Mouse (Mus musculus) heart, adult 9 months (tissue): ENCODE measurements at regions not wholly inside any gene's neighbourhood (a gene's known extent, or its start where the extent isn't known, plus 50 kb on each side); places are given as distances from the start of the nearest gene placed in this dataset.
"Not testable (repeated sequence)": the region's sequence is repeated elsewhere in the genome, so short reads cannot be mapped to it uniquely, and the experiment has no call there.

Experiments used
- DNase-seq, 2 experiments: peaks; one replicate each; pipeline ENCODE4 v3.0.0; 2022; ENCODE audit warnings: low spot score in 2 of 2

DNA sequence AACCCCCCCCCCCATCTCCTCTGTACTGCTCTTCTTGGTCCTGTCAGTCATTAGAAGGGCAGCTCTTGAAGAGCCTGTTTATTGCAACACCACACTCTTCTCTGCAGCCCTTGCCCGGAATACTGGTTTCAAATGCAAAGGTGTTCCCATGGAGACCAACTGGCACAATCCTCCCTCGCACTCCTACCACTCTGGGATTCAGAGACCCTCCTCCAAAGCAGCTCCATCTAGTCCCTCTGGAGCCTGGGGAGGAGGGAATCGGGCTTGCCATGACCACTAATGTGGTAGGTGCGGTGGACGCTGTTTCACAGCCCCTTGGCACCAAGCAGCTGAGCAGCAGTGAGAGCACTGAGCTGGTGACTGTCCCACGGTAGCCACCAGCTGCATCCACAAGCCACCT is 83.1 kb downstream of the Stk35 start:
- DNase-seq, result no peak

DNA sequence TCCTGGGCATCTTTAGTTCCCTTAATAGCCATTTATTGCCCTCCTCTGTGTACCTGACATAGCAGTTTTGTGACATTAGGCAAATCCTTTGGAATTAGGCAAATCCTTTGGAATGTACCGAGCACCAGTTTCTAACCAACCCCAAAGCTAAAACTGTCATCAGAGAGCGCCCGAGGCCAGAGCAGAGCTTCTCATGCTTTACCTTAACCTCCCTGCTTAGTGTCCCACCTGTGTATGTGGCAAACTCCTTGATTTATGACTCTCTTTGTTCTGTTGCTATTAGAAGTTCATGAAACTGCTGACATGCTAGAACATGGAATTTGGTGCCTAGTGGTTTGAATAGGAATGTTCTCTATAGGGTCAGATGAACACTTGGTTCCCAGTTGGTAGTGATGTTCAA is 84.0 kb downstream of the Stk35 start:
- DNase-seq, result no peak

DNA sequence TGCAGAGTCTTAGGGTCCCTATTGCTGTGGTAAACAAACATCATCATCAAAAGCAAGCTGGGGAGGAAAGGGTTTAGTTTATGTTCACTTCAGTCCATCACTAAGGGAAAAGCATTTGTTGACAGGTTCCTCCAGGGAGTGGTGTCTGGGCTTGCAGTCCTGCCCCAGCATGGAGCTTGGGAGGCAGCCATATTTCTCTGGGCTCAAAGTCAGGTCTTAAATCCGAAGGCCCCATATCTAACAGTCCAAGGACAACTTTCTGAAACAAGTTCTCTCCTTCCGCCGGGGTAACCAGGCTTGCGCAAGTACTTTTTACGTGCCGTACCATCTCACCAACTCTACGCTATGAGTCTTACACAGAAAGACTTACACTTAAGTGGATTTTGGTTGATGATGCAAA is 85.2 kb downstream of the Stk35 start:
- DNase-seq, result peak in 1 of 2 experiments; percentile 42

DNA sequence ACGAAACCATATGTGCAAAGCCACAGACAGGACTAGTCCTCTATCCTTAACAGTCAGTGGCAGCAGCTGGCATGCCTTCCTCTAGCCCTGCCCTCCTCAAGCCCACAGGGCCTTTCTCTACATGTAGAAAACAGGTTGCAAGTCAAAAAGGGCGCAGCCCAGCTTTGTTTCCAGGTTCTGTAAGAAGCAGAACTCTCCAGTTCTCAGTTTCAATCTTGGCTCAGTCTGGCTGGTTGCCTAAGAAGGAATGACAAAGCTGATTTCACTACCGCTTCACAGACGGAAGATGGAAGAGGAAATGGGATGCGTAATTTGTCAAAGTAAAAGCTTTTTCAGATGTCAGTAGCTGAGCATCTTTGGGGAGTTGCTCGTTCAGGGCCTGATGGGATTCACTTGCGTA is 92.9 kb downstream of the Stk35 start:
- DNase-seq, result peak; percentile 54 to 62

DNA sequence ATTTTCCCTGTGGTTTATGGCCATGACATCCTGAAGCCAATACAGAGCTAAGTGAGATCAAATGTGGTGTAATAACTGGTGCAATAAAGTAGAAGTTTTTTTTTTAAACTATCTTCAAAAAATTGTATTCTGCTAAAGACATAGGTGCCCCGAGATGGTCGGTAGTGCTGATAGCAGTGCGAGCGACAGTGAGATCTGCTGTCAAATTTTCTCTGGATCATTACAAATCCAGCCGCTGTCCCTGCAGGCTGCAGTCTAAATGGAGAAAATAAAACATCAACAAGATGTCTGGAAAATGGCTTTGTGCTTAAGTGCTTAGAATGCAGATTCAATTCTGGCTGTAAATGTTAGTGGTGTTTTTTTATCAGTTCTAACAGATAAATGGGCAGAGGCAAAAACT is 93.5 kb downstream of the Stk35 start:
- DNase-seq, result no peak

DNA sequence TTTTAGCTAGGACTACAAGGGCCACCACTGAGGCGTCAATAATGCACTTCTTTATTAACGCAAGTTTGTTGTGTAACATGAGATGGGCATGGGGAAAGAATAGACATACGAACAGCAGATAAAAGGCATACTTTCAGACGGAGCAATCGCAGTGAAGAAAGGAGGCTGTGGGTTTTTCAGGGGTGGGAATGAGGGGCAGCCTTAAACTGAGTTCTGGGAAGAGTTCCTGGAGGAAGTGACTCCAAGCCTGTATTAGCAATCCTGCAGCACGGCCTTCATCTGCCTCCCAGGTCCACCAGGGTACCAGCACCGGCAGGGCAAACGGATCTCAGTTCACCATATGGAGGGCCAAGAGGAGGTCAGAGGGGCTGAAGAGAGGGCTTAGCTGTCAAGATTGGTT is 94.6 kb downstream of the Stk35 start:
- no peak for DNase-seq

DNA sequence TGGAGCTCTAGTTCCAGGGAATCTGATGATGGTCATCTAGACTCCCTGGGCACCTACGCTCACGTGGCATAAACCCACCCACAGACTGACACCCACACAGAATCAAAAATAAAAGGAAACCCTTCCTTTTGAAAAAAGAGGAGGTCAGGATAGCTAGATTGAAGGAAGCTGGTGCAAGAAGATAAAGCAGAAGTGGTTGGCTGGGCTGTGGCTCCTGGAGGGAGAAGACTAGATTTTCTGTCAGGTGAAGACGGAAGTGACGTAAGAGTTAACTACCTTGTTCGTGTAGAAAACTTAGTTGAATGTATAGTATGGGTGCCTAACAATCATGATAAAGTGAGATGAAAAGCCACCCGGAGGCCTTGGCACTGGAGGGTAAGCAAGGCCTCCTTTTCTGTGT is 95.1 kb downstream of the Stk35 start:
- no peak for DNase-seq

DNA sequence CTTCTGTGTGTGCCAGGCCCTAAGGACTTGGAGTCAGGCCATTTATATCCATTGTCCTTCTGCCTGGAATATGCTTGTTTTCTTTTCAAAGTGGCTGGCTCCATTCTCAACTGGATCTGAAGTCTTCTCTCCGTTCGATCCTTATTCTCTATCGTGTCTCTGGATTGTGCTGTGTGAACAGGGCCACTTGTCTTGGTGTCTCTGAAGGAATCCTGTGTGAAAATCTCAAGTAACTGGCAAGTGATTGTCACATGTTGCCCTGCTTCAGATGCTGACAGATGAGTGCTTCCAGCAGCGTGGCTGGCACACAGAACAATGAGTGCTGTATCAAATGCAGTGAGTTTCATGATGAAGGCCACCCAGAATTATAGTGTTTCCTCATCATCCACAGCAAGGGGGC is 96.4 kb downstream of the Stk35 start:
- DNase-seq, result no peak

DNA sequence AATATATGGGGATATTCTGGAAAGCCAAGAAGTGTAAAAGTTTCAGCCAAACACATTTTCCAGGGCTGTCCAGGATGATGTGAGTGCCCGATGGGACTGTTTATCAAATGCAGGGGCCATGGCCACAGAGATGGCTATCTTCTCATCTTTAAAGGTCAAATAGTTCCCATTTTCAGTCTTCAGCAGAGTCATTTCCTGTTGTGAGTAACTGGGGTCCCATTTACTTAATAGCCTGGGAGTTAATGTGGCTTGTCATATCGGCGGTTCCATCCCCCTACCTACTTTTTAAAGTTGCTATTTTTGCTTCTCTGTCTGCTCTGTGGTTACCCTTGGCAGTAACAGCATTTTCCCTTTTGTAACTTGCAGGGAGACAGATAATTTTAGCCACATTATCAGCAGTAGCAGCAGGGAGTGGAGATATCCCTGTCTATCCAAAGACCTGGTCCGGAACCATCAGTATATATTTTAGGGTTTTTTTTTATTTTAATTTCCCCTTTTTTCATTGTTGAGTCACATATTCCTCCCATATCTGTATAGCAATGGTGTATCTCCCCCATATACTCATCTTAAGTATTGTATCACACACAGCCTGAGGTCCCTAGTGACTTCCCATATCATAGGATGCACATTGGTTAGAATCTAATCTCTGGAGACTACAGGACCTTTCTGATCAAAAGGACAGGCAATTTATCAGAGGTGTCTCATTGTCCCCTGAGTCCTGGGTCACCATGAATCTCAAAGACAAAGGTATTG is 103.2 kb downstream of the Stk35 start:
- peak; percentile 21 to 24 for DNase-seq

DNA sequence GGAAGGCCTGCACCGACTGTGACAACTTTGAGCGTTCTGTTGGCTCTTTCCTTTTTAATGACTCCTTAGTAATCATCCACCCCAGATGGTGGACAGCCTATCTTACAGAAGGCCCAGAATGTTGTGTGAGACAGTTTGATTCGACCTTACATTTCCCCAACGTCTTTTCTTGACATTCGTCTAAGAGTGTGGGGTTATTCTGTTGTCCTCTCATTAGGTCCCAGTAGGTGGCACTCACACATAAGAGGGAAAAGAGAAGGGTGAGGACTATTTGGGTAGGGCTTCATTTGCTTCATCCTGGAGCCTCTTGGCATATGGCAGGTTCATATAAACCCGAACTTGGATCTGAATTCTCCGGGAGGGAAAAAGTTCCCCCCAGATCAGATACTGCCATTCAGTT is 104.4 kb downstream of the Stk35 start:
- DNase-seq, result no peak

DNA sequence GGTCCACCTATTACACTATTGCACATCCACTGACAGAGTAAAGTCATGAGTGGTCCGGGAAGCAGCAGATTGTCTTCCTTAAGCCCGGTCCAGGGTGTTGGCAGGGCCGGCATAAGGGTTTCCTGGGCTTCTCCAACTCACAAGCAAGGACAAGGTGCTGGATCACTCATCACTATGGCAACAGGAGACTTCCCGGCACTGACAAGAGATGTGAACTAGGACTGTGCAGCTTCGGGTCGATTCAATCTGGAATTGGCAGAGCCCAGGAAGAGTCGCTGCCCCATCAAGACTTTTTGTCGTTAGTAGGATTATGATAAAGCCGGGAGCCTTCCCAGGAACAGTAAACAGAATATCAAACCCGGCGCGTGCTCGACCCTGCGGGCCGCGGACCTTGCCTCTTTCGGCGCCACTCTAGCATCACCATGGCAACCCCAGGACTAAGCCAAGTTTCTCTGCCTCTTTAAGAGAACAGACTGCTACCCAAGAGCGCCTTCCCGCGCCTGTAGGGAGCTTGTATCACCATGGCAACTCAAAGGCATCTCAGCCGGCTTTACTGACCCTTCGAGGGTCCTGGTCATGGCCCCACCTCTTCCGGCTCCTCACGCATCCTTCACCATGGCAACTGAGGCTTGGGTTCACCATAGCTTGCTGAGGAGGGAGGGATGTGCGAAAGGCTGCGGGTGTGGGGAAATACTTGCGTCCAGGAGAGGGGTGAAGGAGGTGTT is 103.3 kb upstream of the Tgm3 start:
- no peak for DNase-seq

DNA sequence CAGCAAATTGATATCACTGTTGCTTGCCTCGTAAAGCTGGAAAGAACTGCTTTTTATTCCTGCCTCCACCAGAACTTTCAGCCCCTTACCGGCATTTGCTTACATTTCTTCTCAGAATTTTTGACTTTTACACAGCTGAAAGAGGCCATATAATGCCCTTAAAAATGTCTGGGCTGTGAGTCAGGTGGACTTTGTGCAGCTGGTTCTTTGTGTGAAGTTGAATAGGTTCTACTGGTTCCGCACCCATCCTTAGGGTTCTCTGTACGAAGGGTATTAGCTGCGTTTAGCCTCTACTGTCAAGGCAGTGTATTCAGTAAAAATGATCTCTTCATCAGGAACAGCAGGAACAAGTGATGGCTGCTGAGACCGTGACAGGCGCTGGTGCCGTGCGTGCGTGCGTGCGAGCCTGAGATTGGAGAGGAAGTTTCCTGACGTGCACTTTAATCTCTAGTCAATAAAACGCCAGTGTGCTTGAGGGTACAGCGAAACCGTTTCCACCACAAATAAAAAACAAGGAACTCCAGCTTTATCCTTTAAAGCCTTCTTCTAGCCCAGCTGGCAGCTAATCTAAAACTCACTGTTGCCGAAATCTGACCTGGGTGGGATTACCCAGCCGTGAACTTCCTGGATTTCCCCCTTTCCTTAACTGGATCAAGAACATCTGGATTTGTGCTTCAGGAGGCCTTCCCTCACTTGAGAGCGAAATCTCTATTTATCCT is 100.8 kb upstream of the Tgm3 start:
- DNase-seq, result no peak

DNA sequence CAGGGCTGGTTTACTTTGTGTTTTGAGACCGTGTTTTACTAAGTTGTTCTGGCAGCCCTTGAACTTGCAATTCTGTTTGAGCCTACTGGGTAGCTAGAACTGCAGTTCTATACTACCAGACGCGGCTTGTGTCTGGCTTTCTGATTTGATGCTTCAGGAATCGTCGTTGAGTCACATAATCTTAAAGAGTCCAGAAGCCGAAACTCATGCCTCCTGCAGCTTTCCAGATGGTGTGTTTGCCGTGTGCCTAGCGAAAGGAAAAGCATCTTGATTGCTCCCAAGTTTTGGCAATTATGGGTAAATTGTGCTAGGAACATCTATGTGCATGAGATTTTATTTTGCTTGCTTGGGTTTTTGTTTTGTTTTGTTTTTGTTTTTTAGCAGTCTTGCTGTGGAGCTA is 99.6 kb upstream of the Tgm3 start:
- DNase-seq, result no peak

DNA sequence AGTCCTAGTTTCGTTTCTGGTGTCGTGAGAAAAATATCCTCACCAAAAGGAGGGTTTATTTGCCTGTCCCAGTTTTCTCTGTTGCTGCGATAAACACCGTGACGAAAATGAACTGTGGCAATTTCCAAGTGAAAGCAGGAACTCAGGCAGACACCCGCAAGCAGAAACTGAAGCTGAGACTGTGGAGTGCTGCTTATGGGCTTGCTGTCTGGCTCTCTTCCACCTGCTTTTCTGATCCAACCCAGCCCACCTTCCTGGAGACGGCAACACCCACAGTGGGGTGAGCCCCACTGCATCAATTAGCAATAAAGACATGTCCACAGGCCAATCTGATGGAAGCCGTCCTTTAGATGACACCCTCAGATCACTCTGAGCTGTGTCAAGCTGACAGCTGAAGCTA is 97.9 kb upstream of the Tgm3 start:
- DNase-seq, result no peak

DNA sequence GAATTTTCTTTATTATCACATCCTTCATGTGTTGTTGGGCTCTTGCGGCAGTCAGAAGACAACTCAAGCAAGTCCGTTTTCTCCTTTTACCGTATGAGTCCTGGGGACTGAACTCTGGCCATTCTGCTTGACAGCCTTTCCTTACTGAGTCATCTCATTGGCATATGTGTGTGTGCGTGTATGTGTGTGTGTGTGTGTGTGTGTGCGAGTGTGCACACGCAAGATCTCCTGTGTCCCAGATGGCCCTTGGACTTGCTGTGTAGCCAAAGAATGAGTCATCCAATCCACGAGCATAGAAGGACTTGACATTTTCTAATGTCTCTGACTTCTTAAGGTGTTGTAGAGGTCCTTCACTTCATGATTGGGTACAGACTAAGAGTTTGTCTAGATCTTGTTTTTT is 95.7 kb upstream of the Tgm3 start:
- no peak for DNase-seq

DNA sequence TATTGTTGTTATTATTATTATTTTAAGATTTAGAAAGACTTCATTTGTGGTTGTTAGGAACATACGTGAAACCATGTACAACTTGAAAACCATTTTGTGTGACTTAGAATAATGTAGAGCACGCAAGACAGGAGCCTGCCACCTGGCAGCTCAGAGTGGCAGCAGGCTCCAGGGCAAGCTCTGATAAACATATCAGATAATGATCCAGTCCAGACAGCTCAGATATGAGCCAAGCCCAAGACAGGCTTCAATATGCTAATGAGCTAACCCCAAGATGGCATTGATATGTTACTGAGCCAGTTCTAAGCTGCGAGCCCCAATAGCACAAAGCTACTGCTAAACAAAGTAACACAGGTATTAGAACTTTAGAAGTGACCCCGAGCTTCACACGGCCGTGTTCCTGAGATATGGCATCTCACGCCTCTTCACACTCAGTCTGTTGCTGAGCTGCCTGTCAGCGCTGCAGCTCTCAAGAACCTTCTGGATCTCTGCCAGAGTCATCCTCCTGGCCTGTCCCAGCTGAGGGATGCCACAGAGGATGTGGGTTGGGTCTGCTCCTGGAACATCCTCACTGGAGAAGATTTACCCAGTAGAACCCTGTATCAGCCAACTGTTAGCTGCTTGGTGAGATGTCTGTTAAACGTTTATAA is 93.9 kb upstream of the Tgm3 start:
- DNase-seq, result no peak

DNA sequence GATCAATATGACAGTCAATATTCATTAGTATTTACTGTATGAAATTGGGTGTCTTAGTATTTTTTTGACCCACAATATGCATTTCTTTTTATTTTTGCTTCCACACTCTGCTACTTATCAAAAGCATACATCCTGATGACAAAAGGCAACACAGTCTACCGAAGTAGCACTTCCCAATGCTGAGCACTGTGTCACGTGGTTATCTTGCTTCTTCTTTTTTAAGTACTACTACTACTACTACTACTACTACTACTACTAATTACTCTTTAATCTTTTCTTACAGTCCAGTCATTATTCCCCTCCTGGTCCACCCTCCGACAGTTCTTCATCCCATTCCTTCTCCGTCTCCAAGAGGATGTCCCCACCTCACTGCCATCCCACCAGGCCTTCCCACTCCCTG is 92.6 kb upstream of the Tgm3 start:
- no peak for DNase-seq

DNA sequence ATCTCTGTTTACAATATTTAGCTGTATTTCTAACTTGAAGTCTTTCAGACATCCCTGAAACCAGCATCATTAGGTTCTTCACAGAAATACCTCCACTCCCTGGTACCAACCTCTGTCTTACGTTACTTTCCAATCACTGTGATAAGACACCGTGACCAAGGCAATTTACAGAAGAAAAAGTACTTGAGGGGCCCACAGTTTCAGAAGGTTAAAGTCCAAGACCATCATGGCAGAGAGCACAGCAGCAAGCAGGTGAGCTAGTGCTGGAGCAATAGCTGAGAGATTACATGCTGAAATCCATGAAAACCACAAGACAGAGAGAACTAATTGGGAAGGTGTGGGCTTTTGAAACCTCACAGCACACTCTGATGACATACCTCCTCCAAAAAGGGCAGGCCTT is 84.9 kb upstream of the Tgm3 start:
- no peak for DNase-seq

DNA sequence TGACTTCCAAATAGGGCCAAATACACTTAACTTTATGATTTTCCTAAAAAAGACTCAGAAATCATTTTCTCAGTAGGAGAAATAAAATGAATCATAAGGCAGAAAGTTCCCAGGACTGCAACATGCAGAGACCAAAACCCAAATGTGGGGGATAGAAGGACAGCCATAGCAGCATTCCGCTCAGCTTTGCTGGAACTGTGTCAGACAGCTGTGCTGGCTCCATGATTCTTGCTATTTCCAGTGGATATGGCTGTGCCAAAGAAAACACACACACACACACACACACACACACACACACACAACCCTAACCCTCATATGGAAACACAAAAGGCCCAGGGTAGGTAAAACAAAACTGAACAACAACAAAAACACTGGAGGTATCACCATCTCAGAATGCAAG is 78.6 kb upstream of the Tgm3 start:
- no peak for DNase-seq

DNA sequence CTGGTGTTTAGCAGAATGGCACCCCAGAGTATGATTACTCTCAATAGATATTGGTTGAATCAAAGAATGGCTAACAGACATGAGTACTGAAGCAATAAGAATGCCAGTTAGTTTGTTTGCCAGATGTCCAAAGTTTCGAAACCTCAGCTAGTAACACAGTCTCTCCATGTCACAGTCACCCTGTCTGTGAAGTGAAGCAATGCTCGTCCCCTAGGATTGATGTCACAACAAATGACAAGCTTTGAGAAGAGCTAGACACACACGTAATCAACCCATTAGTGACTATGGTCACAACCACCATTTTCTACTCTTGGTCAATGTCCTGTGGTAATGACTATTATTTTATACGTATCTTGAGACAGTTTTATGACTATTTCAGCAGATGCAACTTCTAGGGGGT is 69.3 kb upstream of the Tgm3 start:
- DNase-seq, result no peak

DNA sequence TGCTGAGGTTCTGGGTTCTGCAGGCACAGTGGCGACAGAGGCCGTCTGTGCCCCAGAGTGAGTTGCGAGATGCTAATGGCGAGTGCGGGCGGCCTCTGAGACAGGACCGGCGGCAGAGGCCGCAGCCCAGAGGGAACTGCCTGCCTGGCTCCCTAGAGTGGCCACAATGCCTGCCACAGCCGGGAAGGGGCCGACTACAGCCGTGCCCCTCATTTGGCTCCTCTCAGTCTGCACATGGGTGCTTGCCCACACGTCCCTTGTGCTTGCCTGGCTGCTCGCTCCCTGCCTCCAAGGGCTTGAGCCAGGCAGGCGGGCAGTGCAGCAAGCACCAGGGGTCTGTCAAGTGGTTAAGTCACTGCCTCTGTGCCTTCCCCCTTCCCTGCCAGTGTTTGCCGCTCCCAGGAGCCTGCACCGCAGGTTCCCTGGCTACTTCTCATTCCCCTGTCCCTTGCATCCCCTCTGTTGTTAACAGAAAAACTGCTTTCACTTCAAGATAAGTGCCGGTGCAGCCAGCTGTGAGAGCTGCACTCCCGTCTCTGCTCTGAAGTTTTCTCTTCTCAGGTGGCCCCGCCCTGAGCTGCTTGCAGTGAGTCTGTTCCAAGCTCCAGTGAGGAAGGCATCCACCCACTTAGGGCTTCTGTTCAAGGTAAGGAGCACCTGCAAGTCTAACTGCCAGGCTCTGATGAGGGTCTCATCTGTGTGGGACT is 64.1 kb upstream of the Tgm3 start:
- no peak for DNase-seq

DNA sequence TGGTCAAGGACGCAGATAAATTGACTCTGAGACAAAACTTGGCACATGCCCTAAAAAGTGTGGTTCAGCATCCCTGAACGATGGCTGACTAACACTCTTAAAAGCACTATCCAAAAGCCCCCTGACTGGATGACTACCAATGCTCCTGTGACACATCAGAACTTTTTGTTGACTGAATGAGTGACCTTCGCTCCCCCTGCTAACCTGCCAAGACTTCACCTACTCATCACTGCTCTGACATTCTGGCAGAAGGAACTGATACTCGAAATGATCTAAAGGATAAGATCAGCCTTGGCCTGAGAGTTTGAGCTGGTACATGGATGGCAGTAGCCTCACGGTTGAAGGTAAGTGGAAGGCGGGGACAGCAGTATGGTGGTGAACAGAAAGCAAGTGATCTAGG is 62.4 kb upstream of the Tgm3 start:
- not testable (repeated sequence) for DNase-seq
